Mouse (Mus musculus) stomach, postnatal 0 days (tissue): ENCODE measurements around the gene Gnb2. TPM values are rescaled to one million over a fixed set of nuclear protein-coding genes. Genes with fewer than 3 reads are reported as not detected.

Experiments used
- ATAC-seq: fragments of 200-750 bp; cut with Nextera tagmentation; 2 replicates; pipeline ENCODE4 v1.8.0; 2017; ENCODE audit not compliant: low FRiP score, low TSS enrichment
- DNase-seq: peaks from one replicate; pipeline ENCODE4 v3.0.0-alpha.2; 2016; ENCODE audit warnings: low spot score
- H3K27ac ChIP-seq: fragments of 300-500 bp; sonication (generic); replicated peaks from 2 replicates; pipeline ENCODE4 v1.5.1; 2014; ENCODE audit warnings: mild to moderate bottlenecking, control low read depth
- H3K27me3 ChIP-seq: fragments of 300-500 bp; sonication (generic); 2 replicates; pipeline ENCODE4 v1.6.1; 2014; ENCODE audit warnings: low read length; ENCODE audit not compliant: control insufficient read depth, insufficient read depth
- H3K36me3 ChIP-seq: fragments of 300-500 bp; sonication (generic); 2 replicates; pipeline ENCODE4 v1.6.1; 2014; ENCODE audit warnings: low read length, mixed read lengths; ENCODE audit not compliant: control insufficient read depth, insufficient read depth
- H3K4me1 ChIP-seq: fragments of 300-500 bp; sonication (generic); replicated peaks from 2 replicates; pipeline ENCODE4 v1.6.1; 2014; ENCODE audit warnings: antibody characterized with exemption; ENCODE audit not compliant: control insufficient read depth, insufficient read depth
- H3K4me2 ChIP-seq: fragments of 300-500 bp; sonication (generic); replicated peaks from 2 replicates; pipeline ENCODE4 v1.6.1; 2014; ENCODE audit warnings: low read depth, mild to moderate bottlenecking, control low read depth, moderate library complexity
- H3K4me3 ChIP-seq: fragments of 300-500 bp; sonication (generic); 2 replicates; pipeline ENCODE4 v1.5.1; 2014; ENCODE audit warnings: low read depth, low read length, control low read depth
- H3K9ac ChIP-seq: fragments of 300-500 bp; sonication (generic); 2 replicates; pipeline ENCODE4 v1.6.1; 2014; ENCODE audit warnings: mild to moderate bottlenecking, low read length, control low read depth, mixed read lengths
- H3K9me3 ChIP-seq: fragments of 300-500 bp; sonication (generic); 2 replicates; pipeline ENCODE4 v1.6.1; 2016; ENCODE audit warnings: low read length; ENCODE audit not compliant: control insufficient read depth
- CTCF ChIP-seq: IDR thresholded peaks from 2 replicates; pipeline ENCODE4 v1.5.1; 2016; ENCODE audit warnings: antibody characterized with exemption, low read depth, mild to moderate bottlenecking, moderate library complexity
- EP300 ChIP-seq: optimal IDR thresholded peaks from 2 replicates; pipeline ENCODE3; 2016; ENCODE audit warnings: antibody characterized with exemption
- WGBS: fragments of 180-500 bp; shearing (Covaris S2); extraction: QIAGEN DNeasy Blood & Tissue Kit; methylation state at CpG from one replicate; pipeline ENCODE4 v1.1.7; 2014; 5-methylcytosine and 5-hydroxymethylcytosine counted together
- polyA plus RNA-seq: library from polyadenylated mRNA; unstranded; fragments of >200 nt; fragmentation: Nextera tagmentation; extraction: Ambion mirVana; gene quantifications from 2 replicates; pipeline ENCODE4 v1.2.1, GENCODE M21; 2015

The Gnb2 gene
- polyA plus RNA-seq, 1 experiment from 2014 or later: 345 TPM

GRCm38 (mm10) chr5:137521861-137522260 lies 11.4 kb downstream of the Gnb2 start:
- DNase-seq (peak; percentile 16), ATAC-seq (no peak)
- no peak overlapping the region for H3K4me3 ChIP-seq
- no peaks in the 10 kb centered on the region for H3K4me1 ChIP-seq
- H3K27me3 ChIP-seq: no peaks in the 10 kb centered on the region
- H3K9me3 ChIP-seq: no peaks in the 10 kb centered on the region
- no peak overlapping the region for H3K9ac ChIP-seq
- WGBS: 72% methylated on average over 9 of the region's 9 CpGs
- TF ChIP-seq CTCF (no peak), EP300 (no peak)
- H3K27ac ChIP-seq: no peak overlapping the region
- H3K36me3 ChIP-seq: peaks cover 57% of the 10 kb centered on the region
- H3K4me2 ChIP-seq: no peak overlapping the region

GRCm38 (mm10) chr5:137519691-137520550 lies 13.4 kb downstream of the Gnb2 start:
- 89% methylated on average over 27 of the region's 27 CpGs for WGBS
- no peak for ATAC-seq
- TF ChIP-seq CTCF (no peak), EP300 (no peak)
- Histone ChIP-seq H3K9me3 (no peaks in the 10 kb centered on the region), H3K4me2 (no peak overlapping the region), H3K9ac (no peak overlapping the region), H3K27ac (no peak overlapping the region), H3K4me1 (no peaks in the 10 kb centered on the region), H3K36me3 (peaks cover 52% of the 10 kb centered on the region), H3K27me3 (no peaks in the 10 kb centered on the region), H3K4me3 (no peak overlapping the region)
- DNase-seq: peak; percentile 12

DNA sequence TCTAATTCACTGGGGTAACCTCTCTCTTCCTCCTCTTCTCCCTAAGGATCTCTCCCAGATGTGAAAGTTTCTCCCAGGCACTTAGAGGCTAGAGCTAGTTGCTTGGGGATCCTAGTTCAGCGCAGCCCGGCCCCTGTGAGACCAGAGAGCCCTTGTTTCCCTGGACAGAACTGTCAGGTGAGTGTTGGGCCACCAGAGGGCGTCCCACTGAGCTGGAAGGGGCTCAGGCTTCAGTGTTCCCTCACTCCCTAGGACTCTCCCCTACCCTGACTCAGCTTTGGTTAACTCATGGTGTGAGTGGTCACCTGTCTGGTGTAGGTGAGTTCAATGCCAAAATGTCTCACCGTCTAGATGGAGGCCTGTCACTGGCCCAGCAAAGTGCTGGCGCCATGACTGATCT lies 14.9 kb downstream of the Gnb2 start, which contains the start of gene Gigyf1:
Gene Gigyf1 (plus strand): TSS at position 113 of the 400 bp plus-strand sequence.
- 70% methylated on average over 5 of the region's 5 CpGs for WGBS
- peak; percentile 53 for DNase-seq
- H3K4me2 ChIP-seq: no peak within 1 kb of the TSS
- no peaks in the 10 kb centered on the region for H3K27me3 ChIP-seq
- no peak within 1 kb of the TSS for H3K27ac ChIP-seq
- TF ChIP-seq CTCF (peak; percentile 71), EP300 (no peak)
- no peaks in the 10 kb centered on the region for H3K9me3 ChIP-seq
- peaks cover 38% of the 10 kb centered on the region for H3K36me3 ChIP-seq
- H3K4me3 ChIP-seq: no peak within 1 kb of the TSS
- ATAC-seq: peak; percentile 30; the same call in 1 of the 2 replicates
- no peak within 1 kb of the TSS for H3K9ac ChIP-seq
- H3K4me1 ChIP-seq: no peaks in the 10 kb centered on the region

- Histone ChIP-seq H3K4me2 (no peak overlapping the region), H3K4me3 (no peak overlapping the region), H3K36me3 (peaks cover 5% of the 10 kb centered on the region; the same call in 1 of the 2 replicates), H3K4me1 (no peaks in the 10 kb centered on the region), H3K27me3 (no peaks in the 10 kb centered on the region), H3K9me3 (no peaks in the 10 kb centered on the region), H3K27ac (no peak overlapping the region), H3K9ac (no peak overlapping the region)
- ATAC-seq (no peak), DNase-seq (no peak)
- no peak for TF ChIP-seq CTCF
- TF ChIP-seq EP300: no peak
- 78% methylated on average over 3 of the region's 3 CpGs for WGBS
These were observed 18.5 kb downstream of the Gnb2 start for GRCm38 (mm10) chr5:137514811-137515210.

DNA sequence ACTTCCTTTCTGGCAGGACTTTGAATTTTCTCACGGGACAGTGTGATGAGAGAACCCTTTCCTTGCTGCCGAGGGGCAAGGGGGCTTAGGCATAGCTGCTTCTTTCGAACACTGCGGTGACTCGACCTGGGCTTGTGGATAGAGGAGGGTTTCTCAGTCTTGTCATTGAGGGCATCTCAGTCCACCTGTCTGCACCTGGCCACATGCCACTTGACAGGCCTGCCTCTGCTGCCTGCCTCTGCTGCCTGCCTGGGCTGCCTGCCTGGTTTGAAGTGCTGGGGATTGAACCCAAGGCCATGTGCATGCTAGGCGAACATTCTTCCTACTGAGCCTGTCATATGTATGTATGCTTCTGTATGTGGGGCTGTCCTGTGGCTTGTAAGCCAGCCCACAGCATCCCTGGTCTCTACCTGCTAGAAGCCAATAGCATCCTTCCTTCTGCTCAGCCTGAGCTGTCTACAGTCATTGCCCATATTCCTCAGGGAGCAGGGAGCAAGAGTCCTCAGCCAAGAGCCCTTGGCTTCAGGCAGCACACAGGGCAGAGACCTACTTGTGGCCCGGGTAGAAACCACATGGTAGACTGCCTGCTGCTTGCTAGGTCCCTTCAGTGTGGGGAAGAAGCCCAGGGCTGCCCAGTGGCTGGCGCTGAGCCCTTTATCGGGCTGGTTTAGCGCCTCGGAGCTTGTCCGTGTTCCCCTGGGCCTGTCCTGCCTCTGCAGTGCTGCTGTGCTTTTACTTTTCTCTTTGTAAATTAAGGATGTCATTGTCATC lies 19.2 kb downstream of the Gnb2 start:
- TF ChIP-seq CTCF (no peak), EP300 (no peak)
- ATAC-seq (no peak), DNase-seq (no peak)
- Histone ChIP-seq H3K27ac (no peak overlapping the region), H3K4me3 (no peak overlapping the region), H3K36me3 (0 out of 2 replicates have a peak, but pooled peaks cover 4% of the 10 kb centered on the region), H3K9ac (no peak overlapping the region), H3K27me3 (no peaks in the 10 kb centered on the region), H3K4me2 (no peak overlapping the region), H3K9me3 (no peaks in the 10 kb centered on the region), H3K4me1 (no peaks in the 10 kb centered on the region)
- 84% methylated on average over 12 of the region's 12 CpGs for WGBS
